Mouse (Mus musculus) cerebellum, adult 2 months (tissue): ENCODE results near the gene Mipep.

Experiments used
- CTCF ChIP-seq: fragments of 200-500 bp; IDR thresholded peaks from 2 replicates; pipeline ENCODE4 v1.5.1; 2011; ENCODE audit warnings: low read depth, mild to moderate bottlenecking, control low read depth, low read length, moderate library complexity, borderline replicate concordance; ENCODE audit not compliant: insufficient read depth
- POLR2A ChIP-seq: fragments of 200-500 bp; IDR thresholded peaks from 2 replicates; pipeline ENCODE4 v1.6.1; 2011; ENCODE audit warnings: low read length, control low read depth, borderline replicate concordance; ENCODE audit not compliant: insufficient read depth

DNA sequence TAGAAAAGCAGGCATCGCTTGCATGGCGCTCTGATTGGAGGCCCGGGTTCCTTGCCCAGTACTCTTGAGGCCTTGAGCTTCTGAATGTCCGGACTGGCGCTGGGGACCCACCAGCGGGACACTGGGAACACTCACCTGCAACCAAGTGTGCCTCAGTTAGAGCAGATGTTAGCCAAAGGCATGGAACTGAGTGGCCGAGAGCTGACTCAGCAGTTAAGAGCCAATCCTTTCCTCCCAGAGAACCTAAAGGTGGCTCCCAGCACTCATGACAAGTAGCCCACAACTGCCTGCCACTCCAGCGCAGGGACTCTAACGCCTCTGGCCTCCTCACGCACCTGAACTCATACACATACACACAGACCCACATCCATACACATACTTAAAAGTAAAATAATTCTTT, 109.5 kb downstream of the Mipep start:
- TF ChIP-seq CTCF: no peak
- no peak for TF ChIP-seq POLR2A
